Mouse (Mus musculus) intestine, embryonic 14.5 days (tissue): ENCODE measurements around the gene Foxp2. TPM values are rescaled to one million over a fixed set of nuclear protein-coding genes. Genes with fewer than 3 reads are reported as not detected.

Experiments used
- ATAC-seq: fragments of 200-750 bp; cut with Nextera tagmentation; replicated peaks from 2 replicates; pipeline ENCODE4 v1.8.0; 2017; ENCODE audit warnings: low read depth, moderate number of reproducible peaks, moderate TSS enrichment, moderate library complexity; ENCODE audit not compliant: low FRiP score, low TSS enrichment
- DNase-seq: peaks from one replicate; pipeline ENCODE4 v3.0.0-alpha.2; 2018; ENCODE audit warnings: low spot score
- H3K27ac ChIP-seq: fragments of 300-500 bp; sonication (generic); 2 replicates; pipeline ENCODE4 v1.5.1; 2014; ENCODE audit warnings: low read depth, mild to moderate bottlenecking, control low read depth
- H3K27me3 ChIP-seq: fragments of 300-500 bp; sonication (generic); replicated peaks from 2 replicates; pipeline ENCODE4 v1.6.1; 2014; ENCODE audit warnings: low read length, control low read depth; ENCODE audit not compliant: control insufficient read depth, insufficient read depth
- H3K36me3 ChIP-seq: fragments of 300-500 bp; sonication (generic); 2 replicates; pipeline ENCODE4 v1.6.1; 2014; ENCODE audit warnings: low read length, control low read depth; ENCODE audit not compliant: control insufficient read depth, insufficient read depth
- H3K4me1 ChIP-seq: fragments of 300-500 bp; sonication (generic); replicated peaks from 2 replicates; pipeline ENCODE4 v1.6.1; 2014; ENCODE audit warnings: low read length, control low read depth, mixed read lengths; ENCODE audit not compliant: control insufficient read depth, insufficient read depth
- H3K4me2 ChIP-seq: fragments of 300-500 bp; sonication (generic); 2 replicates; pipeline ENCODE4 v1.6.1; 2014; ENCODE audit warnings: low read length
- H3K4me3 ChIP-seq: fragments of 300-500 bp; sonication (generic); 2 replicates; pipeline ENCODE4 v1.5.1; 2014; ENCODE audit warnings: low read depth, low read length, control low read depth, mixed read lengths
- H3K9ac ChIP-seq: fragments of 300-500 bp; sonication (generic); 2 replicates; pipeline ENCODE4 v1.6.1; 2014; ENCODE audit warnings: mild to moderate bottlenecking, low read length
- H3K9me3 ChIP-seq: fragments of 300-500 bp; sonication (generic); 2 replicates; pipeline ENCODE4 v1.6.1; 2016; ENCODE audit warnings: low read length, control low read depth; ENCODE audit not compliant: control insufficient read depth
- whole genome bisulfite sequencing: fragments of 180-500 bp; shearing (Covaris S2); extraction: QIAGEN DNeasy Blood & Tissue Kit; methylation state at CpG from one replicate; pipeline ENCODE4 v1.1.7; 2014; 5-methylcytosine and 5-hydroxymethylcytosine counted together
- polyA plus RNA-seq: library from polyadenylated mRNA; unstranded; fragments of >200 nt; fragmentation: Nextera tagmentation; extraction: Ambion mirVana; gene quantifications from 2 replicates; pipeline ENCODE4 v1.2.1, GENCODE M21; 2014

Gene Foxp2
- polyA plus RNA-seq, 1 experiment from 2014 or later: 35.9 TPM

DNA sequence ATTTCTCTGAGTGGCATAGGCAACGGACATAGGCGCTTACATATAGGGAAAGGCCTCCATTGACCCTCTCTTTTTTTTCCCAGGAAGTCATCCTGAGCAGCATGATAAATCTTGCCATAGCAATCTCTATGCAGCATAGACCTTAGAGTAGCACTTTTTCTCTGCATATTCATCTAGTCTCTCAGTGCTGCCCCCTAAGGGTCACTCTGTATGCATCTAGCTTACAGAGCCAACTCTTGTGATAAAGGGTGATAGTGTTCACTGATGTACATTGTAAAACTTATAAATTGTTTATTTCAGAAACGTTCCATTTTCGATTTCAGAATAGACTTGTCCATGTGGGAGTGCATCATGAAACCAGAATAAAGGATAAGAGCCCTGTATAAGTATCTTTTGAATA is 454.7 kb downstream of the Foxp2 start:
- DNase-seq (no peak), ATAC-seq (no peak)
- H3K27me3 ChIP-seq: no peaks in the 10 kb centered on the region
- WGBS: 80% methylated on average over 4 of the region's 4 CpGs
- H3K4me3 ChIP-seq: no peak overlapping the region
- no peaks in the 10 kb centered on the region for H3K36me3 ChIP-seq
- no peak overlapping the region for H3K27ac ChIP-seq
- no peaks in the 10 kb centered on the region for H3K4me1 ChIP-seq
- H3K4me2 ChIP-seq: no peak overlapping the region
- H3K9ac ChIP-seq: no peak overlapping the region
- no peaks in the 10 kb centered on the region for H3K9me3 ChIP-seq

DNA sequence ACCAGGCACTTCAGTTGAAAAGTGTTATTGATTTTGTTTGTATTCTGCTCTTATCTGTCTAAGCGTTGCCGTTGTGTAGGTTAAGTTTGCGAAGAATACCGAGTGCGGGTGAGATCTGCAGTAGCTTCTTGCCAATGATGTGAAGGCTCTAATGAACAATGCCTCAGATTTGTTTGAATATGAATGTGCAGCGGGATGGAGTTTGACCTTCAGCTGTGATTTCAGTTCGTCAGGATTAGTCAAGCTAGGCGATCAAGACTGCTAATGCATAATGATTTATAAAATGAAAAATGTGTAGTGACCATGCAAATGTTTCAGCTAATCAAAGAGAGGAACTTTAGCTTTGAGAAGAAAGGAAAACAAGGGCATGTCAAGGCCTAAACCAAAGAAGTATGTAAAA is 469.1 kb downstream of the Foxp2 start:
- no peaks in the 10 kb centered on the region for H3K27me3 ChIP-seq
- WGBS: 56% methylated on average over 8 of the region's 8 CpGs
- H3K4me2 ChIP-seq: no peak overlapping the region
- H3K36me3 ChIP-seq: no peaks in the 10 kb centered on the region
- no peak for DNase-seq
- H3K27ac ChIP-seq: no peak overlapping the region
- no peak for ATAC-seq
- no peak overlapping the region for H3K9ac ChIP-seq
- no peak overlapping the region for H3K4me3 ChIP-seq
- H3K4me1 ChIP-seq: no peaks in the 10 kb centered on the region
- H3K9me3 ChIP-seq: no peaks in the 10 kb centered on the region

DNA sequence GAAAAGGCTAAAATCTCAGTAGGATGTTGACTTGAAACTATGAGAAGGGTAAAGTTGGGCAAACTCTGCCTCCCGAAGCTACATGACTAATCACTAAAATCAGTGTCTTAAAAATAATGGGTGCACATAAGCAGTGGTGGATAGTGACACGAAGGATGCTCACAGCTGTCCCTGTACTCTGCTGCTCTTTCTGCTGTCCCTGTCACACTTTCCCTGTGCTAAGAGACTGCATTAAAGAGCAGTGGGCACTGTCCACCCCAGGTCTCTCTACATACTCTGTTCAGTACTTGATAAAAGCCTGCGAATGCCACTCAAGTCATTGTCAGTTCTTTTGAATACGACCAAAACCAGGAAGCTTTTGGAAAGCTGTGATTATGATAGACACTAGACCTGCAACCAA is 469.7 kb downstream of the Foxp2 start:
- DNase-seq (no peak), ATAC-seq (no peak)
- 85% methylated on average over 4 of the region's 4 CpGs for WGBS
- H3K36me3 ChIP-seq: no peaks in the 10 kb centered on the region
- H3K27me3 ChIP-seq: no peaks in the 10 kb centered on the region
- no peaks in the 10 kb centered on the region for H3K9me3 ChIP-seq
- no peaks in the 10 kb centered on the region for H3K4me1 ChIP-seq
- no peak overlapping the region for H3K4me2 ChIP-seq
- H3K9ac ChIP-seq: no peak overlapping the region
- H3K27ac ChIP-seq: no peak overlapping the region
- H3K4me3 ChIP-seq: no peak overlapping the region

DNA sequence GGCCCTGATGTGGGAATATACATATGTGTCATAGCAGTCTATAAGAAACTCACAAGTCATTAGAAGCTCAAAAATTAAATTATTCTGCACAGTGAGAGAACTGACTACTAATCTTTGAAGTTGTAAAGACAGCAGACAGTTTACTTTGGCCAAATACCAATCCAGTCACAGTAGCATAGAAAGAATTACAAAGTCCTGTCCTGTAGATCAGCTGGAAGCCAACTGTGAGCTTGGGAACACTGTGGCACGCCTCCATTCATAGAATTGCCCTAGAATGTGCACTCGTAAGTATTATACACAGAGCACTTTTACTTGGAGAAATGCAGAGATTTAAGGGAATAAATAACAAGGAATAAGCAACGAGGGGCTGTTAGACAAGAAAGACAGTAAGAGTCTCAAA is 472.5 kb downstream of the Foxp2 start:
- H3K4me1 ChIP-seq: no peaks in the 10 kb centered on the region; the same call in 1 of the 2 replicates
- WGBS: 71% methylated on average over 3 of the region's 3 CpGs
- H3K36me3 ChIP-seq: 0 out of 2 replicates have a peak, but pooled peaks cover 3% of the 10 kb centered on the region
- no peak overlapping the region for H3K4me3 ChIP-seq
- no peak overlapping the region for H3K27ac ChIP-seq
- no peak overlapping the region for H3K4me2 ChIP-seq
- no peaks in the 10 kb centered on the region for H3K9me3 ChIP-seq
- H3K9ac ChIP-seq: no peak overlapping the region
- no peaks in the 10 kb centered on the region for H3K27me3 ChIP-seq
- ATAC-seq (no peak), DNase-seq (no peak)

DNA sequence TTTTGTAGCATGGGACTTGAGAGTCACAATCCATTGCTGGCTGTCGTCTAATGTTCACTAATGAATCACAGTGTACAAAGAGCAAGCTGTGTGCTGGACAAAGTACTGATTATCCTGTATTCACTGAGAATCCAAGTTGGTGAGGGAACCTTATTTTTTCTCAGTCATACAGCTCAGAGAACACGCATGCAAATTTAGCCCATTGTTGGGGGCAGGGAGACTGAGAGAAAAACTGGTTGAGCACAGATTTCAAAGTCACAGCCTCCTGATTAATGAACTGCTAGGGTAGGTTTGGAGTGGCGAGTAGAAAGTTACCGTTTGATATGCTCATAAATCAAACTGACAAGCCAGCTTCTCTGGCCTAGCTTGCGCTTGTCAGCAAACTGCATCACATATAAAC is 477.1 kb downstream of the Foxp2 start:
- ATAC-seq: no peak
- Histone ChIP-seq H3K9ac (no peak overlapping the region), H3K36me3 (peaks cover 3% of the 10 kb centered on the region; the same call in 1 of the 2 replicates), H3K9me3 (no peaks in the 10 kb centered on the region), H3K4me3 (no peak overlapping the region), H3K4me1 (no peaks in the 10 kb centered on the region; the same call in 1 of the 2 replicates), H3K27me3 (no peaks in the 10 kb centered on the region), H3K27ac (no peak overlapping the region), H3K4me2 (no peak overlapping the region)
- whole genome bisulfite sequencing: 48% methylated on average over 5 of the region's 5 CpGs
- no peak for DNase-seq

DNA sequence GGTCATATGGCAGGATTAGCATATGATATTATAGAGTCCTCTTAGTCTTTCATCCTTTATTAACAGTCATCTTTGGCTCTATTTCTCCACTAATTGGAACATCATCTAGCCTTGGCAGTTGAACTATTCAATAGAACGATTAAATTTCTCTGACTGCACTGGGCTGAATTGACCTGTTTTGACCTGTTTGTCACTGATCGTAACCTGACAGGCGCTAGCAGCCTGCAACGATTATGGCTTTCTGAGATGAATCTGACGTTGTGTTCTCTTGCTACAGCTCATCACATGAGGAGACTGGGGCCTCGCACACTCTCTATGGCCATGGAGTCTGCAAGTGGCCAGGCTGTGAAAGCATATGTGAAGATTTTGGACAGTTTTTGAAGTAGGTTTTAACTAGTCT is 495.3 kb downstream of the Foxp2 start:
- H3K4me1 ChIP-seq: no peaks in the 10 kb centered on the region
- 78% methylated on average over 6 of the region's 6 CpGs for WGBS
- no peak for DNase-seq

DNA sequence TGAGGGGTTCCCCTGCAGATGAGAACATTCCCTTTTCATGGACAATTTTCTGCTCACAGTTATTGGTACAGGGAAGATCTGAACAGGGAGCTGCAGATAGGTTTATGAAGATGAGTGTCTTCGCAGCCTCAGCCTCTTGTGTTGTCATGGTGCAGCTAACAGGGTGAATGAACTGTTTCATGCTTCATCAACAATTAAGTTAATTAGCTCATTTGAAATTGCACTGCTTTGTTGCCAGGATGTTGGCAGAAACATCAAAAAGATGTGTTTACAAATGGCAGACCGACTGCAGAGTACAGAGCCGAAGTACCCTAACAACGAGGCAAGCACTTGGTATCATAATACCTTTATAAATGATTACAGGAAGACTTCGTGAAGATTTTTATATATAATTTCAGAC is 496.3 kb downstream of the Foxp2 start:
- peaks cover 5% of the 10 kb centered on the region; the same call in 1 of the 2 replicates for H3K36me3 ChIP-seq
- no peak for ATAC-seq
- 78% methylated on average over 5 of the region's 5 CpGs for WGBS

More for the DNA sequence above, 495.3 kb downstream of the Foxp2 start:
- Histone ChIP-seq H3K4me3 (no peak overlapping the region), H3K9me3 (no peaks in the 10 kb centered on the region), H3K36me3 (peaks cover 5% of the 10 kb centered on the region; the same call in 1 of the 2 replicates), H3K27ac (no peak overlapping the region), H3K4me2 (no peak overlapping the region), H3K9ac (no peak overlapping the region), H3K27me3 (no peaks in the 10 kb centered on the region)
- ATAC-seq: no peak

DNA sequence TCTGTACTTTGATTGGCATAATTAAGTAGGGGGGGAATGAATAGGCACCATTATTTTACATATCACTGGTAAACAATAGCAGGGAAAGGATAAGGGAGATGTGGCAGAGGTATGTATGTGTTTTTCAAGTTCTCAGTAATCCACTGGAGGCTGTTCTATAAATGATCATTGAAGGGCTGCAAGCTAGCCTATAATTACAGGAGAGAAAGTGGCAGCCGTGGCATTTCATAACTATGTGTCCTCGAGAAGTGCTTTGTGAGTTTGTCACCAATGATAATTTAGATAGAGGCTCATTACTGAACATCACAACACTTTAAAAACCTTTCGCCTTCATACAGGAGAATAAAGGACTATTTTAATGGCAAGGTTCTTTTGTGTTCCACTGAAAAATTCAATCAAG is 500.0 kb downstream of the Foxp2 start:
- H3K27ac ChIP-seq: no peak overlapping the region
- ATAC-seq (no peak), DNase-seq (no peak)
- WGBS: 76% methylated on average over 3 of the region's 3 CpGs
- H3K9me3 ChIP-seq: no peaks in the 10 kb centered on the region
- H3K36me3 ChIP-seq: no peaks in the 10 kb centered on the region
- H3K27me3 ChIP-seq: no peaks in the 10 kb centered on the region
- no peaks in the 10 kb centered on the region; the same call in 1 of the 2 replicates for H3K4me1 ChIP-seq
- H3K4me2 ChIP-seq: no peak overlapping the region
- no peak overlapping the region for H3K9ac ChIP-seq
- no peak overlapping the region for H3K4me3 ChIP-seq

More for the DNA sequence above, 496.3 kb downstream of the Foxp2 start:
- Histone ChIP-seq H3K4me3 (no peak overlapping the region), H3K4me1 (no peaks in the 10 kb centered on the region), H3K9me3 (no peaks in the 10 kb centered on the region), H3K4me2 (no peak overlapping the region), H3K27ac (no peak overlapping the region), H3K9ac (no peak overlapping the region), H3K27me3 (no peaks in the 10 kb centered on the region)
- no peak for DNase-seq

DNA sequence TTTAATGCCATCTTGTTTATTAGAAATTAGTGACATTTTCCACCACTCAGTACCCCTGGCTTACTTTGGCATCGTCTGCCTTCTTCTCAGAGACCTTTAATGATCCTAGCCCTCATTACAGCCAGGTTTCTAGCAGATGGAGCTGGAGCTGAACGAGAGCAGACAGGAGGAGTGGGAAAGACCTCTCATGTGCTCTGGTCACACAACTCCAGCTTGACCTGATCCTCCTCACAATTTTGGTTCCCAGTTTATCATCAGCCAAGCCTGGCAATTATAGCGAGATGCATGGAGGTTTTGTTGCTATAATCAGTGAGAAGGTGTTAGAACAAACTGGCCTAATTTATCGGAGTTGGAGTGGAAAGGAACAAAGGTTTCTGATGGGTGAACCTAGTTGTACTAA is 500.9 kb downstream of the Foxp2 start:
- ATAC-seq (no peak), DNase-seq (no peak)
- H3K4me3 ChIP-seq: no peak overlapping the region
- no peak overlapping the region for H3K9ac ChIP-seq
- no peak overlapping the region for H3K4me2 ChIP-seq
- no peak overlapping the region for H3K27ac ChIP-seq
- H3K4me1 ChIP-seq: no peaks in the 10 kb centered on the region; the same call in 1 of the 2 replicates
- WGBS: 60% methylated on average over 4 of the region's 4 CpGs
- H3K9me3 ChIP-seq: no peaks in the 10 kb centered on the region
- no peaks in the 10 kb centered on the region for H3K27me3 ChIP-seq
- H3K36me3 ChIP-seq: no peaks in the 10 kb centered on the region
